Mouse (Mus musculus): ENCODE measurements around the gene Akt1. TPM values are rescaled to one million over a fixed set of nuclear protein-coding genes. Genes with fewer than 3 reads are reported as not detected.

Akt1 gene
- 89.2 and 126 TPM in 2 replicates for polyA plus RNA-seq (2012; rRNA removed; ENCODE audit: low replicate concordance)

DNA sequence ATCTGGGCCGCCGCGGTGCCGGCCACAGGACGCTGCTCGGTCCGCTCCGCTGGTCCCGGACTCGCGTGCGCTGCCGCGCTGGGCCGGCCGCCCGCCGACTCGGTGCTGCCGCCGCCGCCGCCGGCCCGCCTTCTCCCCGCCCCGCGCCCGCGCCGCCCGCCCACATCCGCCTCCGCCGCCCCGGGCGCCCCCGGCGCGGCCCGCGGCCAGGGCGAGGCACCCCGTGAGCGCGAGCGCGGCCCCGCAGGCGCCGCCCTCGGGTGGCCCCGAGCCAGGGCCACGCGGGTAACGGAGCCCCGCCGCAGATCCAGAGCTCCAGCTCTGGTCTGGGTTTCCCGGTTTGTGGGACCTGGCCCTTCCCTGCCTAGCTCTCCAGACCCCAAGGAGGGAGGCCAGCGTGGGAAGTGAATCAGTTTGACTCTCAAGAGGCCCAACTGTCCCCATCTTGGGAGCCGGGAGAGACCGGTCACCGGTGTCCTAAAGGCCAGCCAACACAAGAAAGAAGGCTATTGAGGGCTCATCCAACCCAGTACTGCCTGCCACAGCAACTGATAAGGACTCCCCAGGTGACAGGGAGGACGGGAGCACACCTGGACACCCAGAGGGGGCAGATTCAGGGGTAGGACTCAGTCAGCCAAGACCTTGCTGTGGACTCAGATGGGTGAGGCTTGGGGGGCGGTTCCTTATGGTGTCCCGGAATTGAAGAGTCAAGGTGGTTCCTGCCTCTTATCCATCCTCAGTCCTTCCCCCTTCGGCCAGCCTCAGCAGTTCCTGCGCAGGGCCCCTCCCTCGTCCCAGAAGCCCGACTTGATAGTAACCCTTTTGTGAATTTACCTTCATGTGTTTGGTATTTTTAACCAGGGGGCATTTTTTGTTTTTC, at the start of gene Akt1:
TSS of gene Akt1 (minus strand) at position 753 of the 880 bp plus-strand sequence.

GRCm38 (mm10) chr12:112720216-112720615, 45.5 kb upstream of the Akt1 start, which contains the start of gene Cep170b:
Gene Cep170b (plus strand): TSS chr12:112720455.

GRCm38 (mm10) chr12:112678555-112679026, 3.9 kb upstream of the Akt1 start, which contains the start of gene Zbtb42:
Gene Zbtb42 (plus strand): TSS chr12:112678828.

GRCm38 (mm10) chr12:112644180-112644854, 30.4 kb downstream of the Akt1 start, which contains the start of gene Siva1:
Gene Siva1 (plus strand): TSS chr12:112644679.

DNA sequence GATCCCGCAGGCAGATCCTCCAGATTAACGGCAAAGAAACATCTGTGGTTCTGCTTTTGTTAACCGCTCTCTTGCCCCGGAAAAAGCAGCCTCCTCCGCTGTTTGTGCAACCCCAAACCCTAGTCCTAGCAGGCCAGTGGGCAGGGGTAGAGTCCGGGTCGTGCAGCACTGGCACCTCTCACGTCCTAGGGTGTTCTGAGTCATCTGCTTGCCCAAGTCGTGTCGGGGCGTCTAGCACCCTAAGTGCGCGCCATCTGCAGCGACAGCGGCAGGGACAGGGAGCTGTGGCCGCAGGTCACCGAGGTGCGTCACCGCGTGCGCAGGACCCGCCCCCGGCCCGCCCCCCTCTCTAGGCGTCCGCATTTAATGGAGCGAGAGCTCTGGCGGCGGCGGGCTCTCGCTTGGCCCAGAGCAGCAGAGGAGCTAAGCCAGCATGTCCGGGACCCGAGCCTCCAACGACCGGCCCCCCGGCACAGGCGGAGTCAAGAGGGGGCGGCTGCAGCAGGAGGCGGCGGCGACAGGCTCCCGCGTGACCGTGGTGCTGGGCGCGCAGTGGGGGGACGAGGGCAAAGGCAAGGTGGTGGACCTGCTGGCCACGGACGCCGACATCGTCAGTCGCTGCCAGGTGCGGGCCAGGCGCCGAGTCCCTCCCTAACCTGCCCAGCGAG, 54.9 kb downstream of the Akt1 start, which contains the start of gene Adssl1:
TSS of gene Adssl1 (plus strand) at position 360 of the 668 bp plus-strand sequence.

Other genes with a start within 250 kb of the Akt1 start
- gene A530016L24Rik, start 185.4 kb downstream of the Akt1 start, polyA plus RNA-seq (2012; rRNA removed; ENCODE audit: low replicate concordance), result 0.42 and 4.9 TPM in 2 replicates
- gene Tmem179, start 158.1 kb downstream of the Akt1 start, polyA plus RNA-seq (2012; rRNA removed; ENCODE audit: low replicate concordance), result 0.87 and 1.0 TPM in 2 replicates
- gene Inf2, start 86.1 kb downstream of the Akt1 start, polyA plus RNA-seq (2012; rRNA removed; ENCODE audit: low replicate concordance), result 6.8 and 8.5 TPM in 2 replicates
- gene Adssl1, start 54.8 kb downstream of the Akt1 start, polyA plus RNA-seq (2012; rRNA removed; ENCODE audit: low replicate concordance), result 3.0 and 6.9 TPM in 2 replicates
- 21.6 and 24.5 TPM in 2 replicates for gene Siva1, start 30.2 kb downstream of the Akt1 start, polyA plus RNA-seq (2012; rRNA removed; ENCODE audit: low replicate concordance)
- gene Zbtb42, start 3.9 kb upstream of the Akt1 start, polyA plus RNA-seq (2012; rRNA removed; ENCODE audit: low replicate concordance), result 20.0 and 27.2 TPM in 2 replicates
- 59.7 and 67.4 TPM in 2 replicates for gene Cep170b, start 45.6 kb upstream of the Akt1 start, polyA plus RNA-seq (2012; rRNA removed; ENCODE audit: low replicate concordance)
- 14.3 and 22.6 TPM in 2 replicates for gene Pld4, start 85.8 kb upstream of the Akt1 start, polyA plus RNA-seq (2012; rRNA removed; ENCODE audit: low replicate concordance)
- gene Ahnak2, start 127.8 kb upstream of the Akt1 start, polyA plus RNA-seq (2012; rRNA removed; ENCODE audit: low replicate concordance), result 0.60 and 1.4 TPM in 2 replicates
- gene Clba1, start 134.1 kb upstream of the Akt1 start, polyA plus RNA-seq (2012; rRNA removed; ENCODE audit: low replicate concordance), result 2.1 TPM in 2 replicates
- gene Cdca4, start 154.5 kb upstream of the Akt1 start, polyA plus RNA-seq (2012; rRNA removed; ENCODE audit: low replicate concordance), result 9.2 and 11.5 TPM in 2 replicates
- gene Gpr132, start 193.3 kb upstream of the Akt1 start, polyA plus RNA-seq (2012; rRNA removed; ENCODE audit: low replicate concordance), result 2.4 and 5.8 TPM in 2 replicates